Mouse (Mus musculus) layer of hippocampus, adult 8-10 months (tissue): ENCODE measurements around the gene Ldb1. TPM values are rescaled to one million over a fixed set of nuclear protein-coding genes. Genes with fewer than 3 reads are reported as not detected.

Source experiments
- DNase-seq, 2 experiments: peaks; one replicate each; pipeline ENCODE4 v3.0.0; 2022; ENCODE audit warnings: low spot score in 2 of 2
- total RNA-seq, 4 experiments: library from RNA; stranded (reverse); gene quantifications; 2 replicates each; pipeline ENCODE4 v1.2.4; 2022

The Ldb1 gene
- 100 to 1,000 TPM; 109 to 123 (median 120) TPM for total RNA-seq

DNA sequence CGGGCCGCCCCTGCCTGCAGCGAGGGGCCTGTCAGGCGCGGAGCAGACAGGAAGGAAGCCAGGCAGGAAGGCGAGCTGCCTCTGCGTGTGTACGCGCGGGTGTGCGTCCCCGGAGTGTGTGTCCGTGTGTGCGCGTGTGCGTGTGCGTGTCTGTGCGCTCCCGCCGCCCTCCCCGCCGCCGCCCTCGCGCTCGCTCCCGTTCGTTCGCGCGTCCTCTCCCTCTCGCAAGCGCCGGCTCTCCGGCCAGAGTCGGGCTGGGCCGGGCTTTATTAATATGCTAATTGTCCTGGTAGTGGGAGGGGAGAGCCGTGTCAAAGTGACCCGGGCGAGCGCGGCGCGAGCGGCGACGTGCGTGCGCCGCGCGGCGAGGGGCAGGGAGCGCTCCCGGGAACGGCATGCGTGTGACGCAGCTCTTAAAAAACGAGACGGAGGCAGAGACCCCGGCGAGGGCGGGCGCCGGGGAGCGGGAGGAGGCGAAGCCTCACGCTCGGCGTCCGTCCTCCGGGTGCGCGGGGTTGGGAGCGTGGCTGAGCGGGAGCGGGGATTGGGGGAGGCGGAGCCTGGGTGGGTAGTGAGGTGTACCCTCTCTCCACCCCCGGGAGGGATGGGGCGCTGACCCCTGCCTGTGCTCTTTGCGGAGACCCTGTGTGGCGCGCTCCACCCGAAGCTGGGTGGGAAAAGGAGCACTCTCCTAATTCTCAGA lies at the start of gene Ldb1:
Gene Ldb1, minus strand, starts transcription at position 222 of the 703 bp plus-strand sequence.
- DNase-seq, result peak; percentile 81 to 83

DNA sequence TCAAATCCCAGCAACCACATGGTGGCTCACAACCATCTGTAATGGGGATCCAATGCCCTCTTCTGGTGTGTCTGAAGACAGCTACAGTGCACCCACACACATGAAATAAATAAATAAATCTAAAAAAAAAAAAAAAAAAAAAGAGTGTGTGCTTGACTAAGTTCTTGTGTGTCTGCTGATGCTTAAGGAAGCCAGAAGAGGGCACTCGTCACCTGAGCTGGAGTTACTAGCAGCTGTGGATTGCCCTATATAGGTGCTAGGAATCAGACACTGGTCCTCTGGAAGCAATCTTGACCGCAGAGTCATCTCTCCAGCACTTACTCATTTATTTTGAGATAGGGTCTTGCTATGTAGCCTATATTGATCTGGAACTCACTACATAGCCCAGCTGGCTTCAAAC lies 49.1 kb upstream of the Ldb1 start:
- DNase-seq, result no peak

DNA sequence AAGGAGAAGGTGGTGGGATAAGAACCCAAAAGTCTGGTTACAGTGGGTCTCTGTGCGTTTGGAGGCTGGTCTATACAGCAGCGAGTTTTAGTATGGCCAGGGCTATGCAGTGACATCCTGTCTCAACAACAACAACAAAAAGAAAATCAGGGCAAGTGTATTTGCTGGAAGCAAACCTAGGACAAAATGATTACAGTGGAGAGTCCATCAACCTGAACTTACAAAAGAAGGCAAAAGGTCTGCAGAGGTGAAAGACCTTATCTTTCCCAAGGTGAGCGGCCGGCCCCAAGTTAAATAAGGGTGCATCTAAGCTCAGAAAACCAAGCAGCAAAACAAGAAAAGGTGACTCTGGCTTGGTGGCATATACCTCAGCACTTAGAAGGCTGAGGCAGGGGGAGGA lies 46.6 kb upstream of the Ldb1 start:
- no peak for DNase-seq

DNA sequence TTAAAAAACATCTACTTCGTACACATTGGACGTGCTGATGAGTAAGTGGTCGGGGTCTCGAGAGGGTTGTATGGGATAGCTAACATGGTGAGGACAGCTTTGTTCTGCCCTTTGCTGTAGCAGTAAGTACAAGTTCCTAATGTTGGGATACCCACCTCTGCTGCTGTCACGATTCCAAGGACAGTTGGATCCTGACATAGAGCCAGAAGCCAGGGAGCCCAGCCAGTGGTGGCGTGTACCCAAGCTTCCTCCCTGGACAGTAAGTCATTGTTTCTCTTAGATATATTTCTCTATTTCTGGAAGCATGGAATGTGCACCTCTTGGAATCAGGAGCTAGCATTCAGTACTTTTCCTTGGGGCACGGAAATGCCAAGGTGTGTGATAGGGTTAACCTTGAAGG lies 42.9 kb upstream of the Ldb1 start:
- DNase-seq, result no peak

DNA sequence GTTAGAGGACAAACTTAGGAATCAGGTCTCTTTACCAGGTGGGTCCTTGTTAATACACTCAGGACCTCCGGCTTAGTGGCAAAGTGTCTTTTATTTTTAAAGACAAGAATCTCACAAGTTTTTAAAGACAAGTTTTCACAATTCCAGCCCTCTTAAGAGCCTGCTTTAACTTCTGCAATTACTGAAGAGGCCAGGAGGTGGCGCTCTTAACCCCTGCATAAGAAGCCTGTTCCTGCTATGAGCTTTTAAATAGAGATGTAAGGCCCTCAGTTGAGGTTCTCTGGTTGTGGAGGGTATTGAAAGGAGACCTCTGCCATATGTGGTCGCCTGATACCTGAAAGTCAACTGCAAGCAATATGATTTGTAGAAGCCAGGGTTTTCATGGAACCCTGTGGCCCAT lies 41.3 kb upstream of the Ldb1 start:
- DNase-seq, result peak in 1 of 2 experiments; percentile 72

GRCm38 (mm10) chr19:46085185-46085584 lies 40.2 kb upstream of the Ldb1 start:
- DNase-seq, result no peak

DNA sequence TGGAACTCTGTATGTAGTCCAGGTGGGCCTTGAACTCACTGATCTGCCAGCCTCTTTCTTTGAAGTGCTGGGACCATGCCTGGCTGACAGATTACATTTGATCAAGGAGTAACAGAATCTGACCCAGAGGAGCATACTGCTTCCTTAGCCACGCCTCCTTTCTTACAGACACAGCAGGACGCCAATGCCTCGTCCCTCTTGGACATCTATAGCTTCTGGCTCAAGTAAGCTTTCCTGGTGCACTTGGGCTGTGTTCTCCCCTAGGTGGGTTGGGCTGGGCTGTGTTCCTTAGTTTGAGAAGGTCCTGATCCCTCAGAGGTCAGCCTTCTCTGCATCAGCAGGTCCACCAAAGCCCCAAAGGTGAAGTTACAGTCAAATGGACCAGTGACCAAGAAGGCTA lies 33.5 kb upstream of the Ldb1 start:
- no peak for DNase-seq

DNA sequence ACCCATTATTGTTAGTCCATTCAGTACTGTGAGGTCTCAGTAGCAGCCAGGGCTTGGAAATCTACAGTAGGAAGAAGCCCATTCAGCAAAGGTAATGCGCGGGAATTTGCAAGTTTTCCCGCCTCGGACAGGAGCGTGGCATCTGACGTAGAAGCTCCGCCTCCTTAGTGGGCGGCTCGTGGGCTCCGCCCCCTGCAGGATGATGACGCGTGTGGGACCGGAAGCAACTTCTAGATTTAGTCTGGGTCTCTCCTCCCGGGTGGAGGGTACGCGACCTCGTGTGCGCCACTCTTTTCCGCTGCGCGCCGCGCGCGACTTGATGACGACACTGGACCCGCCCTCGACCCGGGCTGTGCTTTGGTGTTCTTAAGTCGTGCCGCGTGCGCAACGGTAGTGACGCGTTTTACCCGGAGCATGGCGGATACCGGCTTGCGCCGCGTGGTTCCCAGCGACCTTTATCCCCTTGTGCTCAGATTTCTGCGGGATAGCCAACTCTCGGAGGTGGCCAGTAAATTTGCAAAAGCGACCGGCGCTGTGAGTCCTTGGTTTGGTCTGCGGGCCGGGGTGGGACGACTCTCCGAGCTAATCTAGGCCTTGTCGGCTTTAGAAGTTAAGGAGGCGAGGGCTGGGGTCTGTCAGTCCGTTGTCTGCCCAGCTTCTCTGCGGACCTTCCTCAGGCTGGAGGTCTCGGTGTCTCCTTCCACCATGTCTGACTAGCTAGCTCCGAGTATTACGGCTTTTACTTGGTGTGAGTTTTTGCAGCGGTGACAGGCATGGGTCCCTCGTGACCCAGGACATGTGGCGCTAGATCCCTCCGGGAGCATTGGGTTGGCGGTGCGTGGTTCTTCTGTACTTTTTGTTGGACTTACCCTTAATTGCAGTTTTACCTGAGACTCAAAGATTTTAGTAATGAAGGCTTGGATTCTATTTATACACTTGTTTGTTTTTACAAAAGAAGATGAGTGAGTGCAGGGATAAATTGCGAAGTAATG lies 30.9 kb upstream of the Ldb1 start, which contains the start of gene Nolc1:
Gene Nolc1, plus strand, starts transcription at position 248 of the 992 bp plus-strand sequence.
- DNase-seq, result peak; percentile 99

- DNase-seq, result no peak
Measured at GRCm38 (mm10) chr19:46074266-46074665, 29.3 kb upstream of the Ldb1 start.

DNA sequence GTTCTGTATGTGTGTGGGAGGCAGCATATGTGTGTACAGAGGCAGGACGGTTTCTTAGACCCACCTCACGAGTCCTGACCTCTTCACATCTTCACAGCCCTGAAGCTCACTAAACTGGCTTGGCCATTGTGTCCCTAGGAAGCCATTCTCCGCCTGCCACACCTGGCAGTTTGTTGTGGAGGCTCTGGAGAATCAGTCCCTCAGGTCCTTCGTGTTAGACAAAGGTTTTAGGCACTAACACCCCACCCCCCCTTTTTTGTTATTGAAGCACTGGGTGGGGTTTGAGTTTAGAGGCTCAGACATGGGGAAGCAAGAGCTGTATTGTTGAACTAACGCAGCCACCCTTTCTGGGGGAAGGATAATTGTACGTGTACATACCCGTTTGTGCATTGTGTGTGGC lies 28.3 kb upstream of the Ldb1 start:
- DNase-seq, result no peak

GRCm38 (mm10) chr19:46068054-46068453 lies 23.0 kb upstream of the Ldb1 start:
- DNase-seq, result no peak

GRCm38 (mm10) chr19:46060845-46061244 lies 15.8 kb upstream of the Ldb1 start:
- DNase-seq, result no peak

GRCm38 (mm10) chr19:46058466-46058865 lies 13.5 kb upstream of the Ldb1 start:
- DNase-seq, result no peak

- peak; percentile 62 to 70 for DNase-seq
Measured at GRCm38 (mm10) chr19:46056947-46057607, 12.1 kb upstream of the Ldb1 start.

- peak; percentile 93 to 95 for DNase-seq
Measured at GRCm38 (mm10) chr19:46056388-46056946, 11.5 kb upstream of the Ldb1 start.

GRCm38 (mm10) chr19:46055752-46056387 lies 10.9 kb upstream of the Ldb1 start:
- DNase-seq, result no peak

DNA sequence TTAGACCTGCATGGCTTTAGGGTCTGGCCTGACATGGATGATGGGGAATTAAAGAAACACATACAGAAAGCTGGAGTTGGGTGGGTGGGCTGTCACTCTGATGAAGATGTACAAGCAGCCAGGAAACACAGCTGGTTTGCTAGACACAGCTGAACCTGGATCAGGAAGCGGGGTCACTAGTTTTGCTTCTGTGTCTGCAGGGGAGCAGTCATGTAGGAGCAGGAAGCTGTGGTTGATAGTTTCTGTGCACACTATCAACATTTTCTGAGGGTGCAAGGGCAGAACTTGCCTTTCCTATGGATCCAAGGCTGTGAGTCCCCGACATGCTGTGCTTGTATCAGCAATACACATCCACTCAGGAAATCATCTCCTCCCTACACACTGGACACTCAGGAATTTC lies 5.4 kb upstream of the Ldb1 start:
- DNase-seq, result no peak

DNA sequence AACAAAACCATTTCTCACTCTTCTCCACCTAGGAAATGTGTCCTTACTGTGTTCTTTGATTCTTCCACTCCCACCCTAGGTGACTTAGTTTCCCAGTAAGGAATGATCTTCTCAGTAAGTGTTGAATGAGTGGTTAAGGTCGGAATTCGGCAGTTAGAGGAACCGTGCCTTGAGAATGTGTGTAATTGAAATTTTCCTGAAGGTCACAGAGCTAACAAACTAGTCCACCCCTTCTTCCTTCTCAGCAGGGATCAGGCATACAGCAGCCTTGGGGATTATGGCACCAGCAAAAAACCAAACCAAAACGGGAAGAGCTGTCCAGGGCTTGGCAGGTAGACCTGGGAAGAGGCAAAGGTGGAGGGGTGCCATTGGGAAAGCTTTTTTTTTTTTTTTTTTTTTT lies 4.1 kb upstream of the Ldb1 start:
- DNase-seq, result no peak

GRCm38 (mm10) chr19:46047426-46047825 lies 2.4 kb upstream of the Ldb1 start:
- no peak for DNase-seq

- DNase-seq, result no peak
Measured at GRCm38 (mm10) chr19:46046621-46047025, 1.6 kb upstream of the Ldb1 start.
